ENCODE assay signal across 8 mouse cellular contexts in the genomic region with DNA sequence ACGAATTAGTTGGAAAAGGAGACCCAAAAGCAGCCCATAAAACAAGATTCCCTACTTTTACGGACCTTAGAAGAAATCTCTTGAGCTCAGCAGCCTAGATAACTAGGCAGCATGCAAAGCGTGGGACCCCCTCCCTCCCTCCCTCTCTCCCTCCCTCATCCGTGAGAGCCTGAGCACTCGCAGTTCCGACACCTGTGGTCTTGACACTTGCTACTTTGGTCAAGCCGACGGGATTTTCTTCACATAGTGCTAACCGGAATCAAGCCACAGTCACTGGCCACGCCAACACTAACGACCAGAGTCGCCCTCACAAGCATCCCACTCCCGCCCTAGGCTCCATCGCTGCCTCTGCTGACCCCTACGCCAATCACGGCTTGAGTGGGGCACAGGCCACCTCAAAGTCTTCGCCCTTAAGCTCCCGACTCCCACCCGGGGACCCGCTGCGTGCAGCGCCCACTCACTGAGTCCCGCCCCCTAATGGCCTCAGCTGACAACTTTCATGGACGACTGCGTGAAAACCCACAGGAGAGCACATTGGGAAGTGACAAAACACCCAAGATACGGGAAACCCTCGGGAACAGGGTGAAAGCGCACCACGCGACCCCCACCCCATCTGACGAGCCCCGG. TPM values are rescaled to one million over a fixed set of nuclear protein-coding genes. Genes with fewer than 3 reads are reported as not detected.
DNase-seq lines count a peak whose midpoint lies in the region; ATAC-seq and TF ChIP-seq lines count a peak whose summit lies in the region.

No protein-coding gene starts in this region.

- no peak for TF ChIP-seq CTCF in Patski (IDR thresholded peaks at IDR 0.05)
- peak; percentile 56 for TF ChIP-seq CTCF in forebrain, postnatal 0 days (IDR thresholded peaks at IDR 0.05; ENCODE audit: low read depth)
- TF ChIP-seq CTCF in liver, embryonic 14.5 days (IDR thresholded peaks at IDR 0.05; ENCODE audit: low read depth): peak; percentile 52

- peak overlapping the region; percentile 91 for H3K4me3 ChIP-seq in heart, embryonic 13.5 days
- H3K4me3 ChIP-seq in forebrain, postnatal 0 days (ENCODE audit: low read depth, low read length): peak overlapping the region; percentile 76
- peak overlapping the region; percentile 69 to 95 for H3K4me3 ChIP-seq in liver, embryonic 14.5 days (ENCODE audit: insufficient read depth in 1 of 2, low read depth in 2 of 2, low read length in 2 of 2)
- H3K4me3 ChIP-seq in stomach, embryonic 16.5 days (replicated peaks; ENCODE audit: low read length): peak overlapping the region; percentile 82

- WGBS in heart, embryonic 13.5 days: 1% methylated on average over 32 of the region's 32 CpGs
- whole genome bisulfite sequencing in forebrain, postnatal 0 days: 2% methylated on average over 32 of the region's 32 CpGs
- WGBS in liver, embryonic 14.5 days (ENCODE audit: insufficient replicate concordance): under 1% methylated on average over 32 of the region's 32 CpGs
- 2% methylated on average over 32 of the region's 32 CpGs for WGBS in stomach, embryonic 16.5 days

- H3K36me3 ChIP-seq in heart, embryonic 13.5 days: peaks cover 33% of the 10 kb centered on the region
- peaks cover 16% of the 10 kb centered on the region for H3K36me3 ChIP-seq in forebrain, postnatal 0 days (ENCODE audit: insufficient read depth)
- H3K36me3 ChIP-seq in liver, embryonic 14.5 days (replicated peaks; ENCODE audit: control insufficient read depth, insufficient read depth, low read depth): peaks cover under 1% of the 10 kb centered on the region; the same call in 1 of the 2 replicates
- no peaks in the 10 kb centered on the region for H3K36me3 ChIP-seq in stomach, embryonic 16.5 days (ENCODE audit: control insufficient read depth, insufficient read depth, low read length)

- CTCF ChIA-PET in Patski (lab: Charles Lee): interaction anchor here (1.0 kb wide), 1 partner anchor 10 kb away, joined by 3 read pairs; no protein-coding TSS in a partner anchor

- peaks cover 28% of the 10 kb centered on the region for H3K4me1 ChIP-seq in heart, embryonic 13.5 days
- peaks cover 12% of the 10 kb centered on the region; the same call in 1 of the 2 replicates for H3K4me1 ChIP-seq in forebrain, postnatal 0 days (ENCODE audit: insufficient read depth)
- peaks cover 7 to 16% of the 10 kb centered on the region in 2 experiments for H3K4me1 ChIP-seq in liver, embryonic 14.5 days (replicated peaks; ENCODE audit: control insufficient read depth in 2 of 2, insufficient read depth in 2 of 2, low read length in 1 of 2)
- no peaks in the 10 kb centered on the region; the same call in 1 of the 2 replicates for H3K4me1 ChIP-seq in stomach, embryonic 16.5 days (ENCODE audit: control insufficient read depth, insufficient read depth, low read length)

- in situ Hi-C loops in Patski (cut with MboI; ENCODE audit: low pct_unique_long_range_greater_than_20kb): loop anchor here (10.0 kb wide), 2 partner anchors 132 to 272 kb away; partner anchors contain the start of genes Cldnd2, Etfb and Gm45233

- H3K9me3 ChIP-seq in heart, embryonic 13.5 days: no peaks in the 10 kb centered on the region
- no peaks in the 10 kb centered on the region for H3K9me3 ChIP-seq in forebrain, postnatal 0 days (ENCODE audit: low read length)
- no peaks in the 10 kb centered on the region for H3K9me3 ChIP-seq in liver, embryonic 14.5 days (ENCODE audit: control insufficient read depth, low read length)
- no peaks in the 10 kb centered on the region for H3K9me3 ChIP-seq in stomach, embryonic 16.5 days (replicated peaks; ENCODE audit: control insufficient read depth, low read length)

- H3K9ac ChIP-seq in heart, embryonic 13.5 days: peak overlapping the region; percentile 93
- peak overlapping the region; percentile 74 for H3K9ac ChIP-seq in forebrain, postnatal 0 days
- H3K9ac ChIP-seq in liver, embryonic 14.5 days (replicated peaks): peak overlapping the region; percentile 71
- peak overlapping the region; percentile 92 for H3K9ac ChIP-seq in stomach, embryonic 16.5 days (ENCODE audit: low read length)

- intact Hi-C loops in heart, postnatal 25 days (cut with DNase I): loop anchor here (5.0 kb wide), 2 partner anchors 130 to 155 kb away; partner anchors contain the start of genes Cldnd2, Etfb and Gm45233

- no peak for TF ChIP-seq EP300 in liver, embryonic 14.5 days (IDR thresholded peaks at IDR 0.05; ENCODE audit: low read depth)

- no peaks in the 10 kb centered on the region for H3K27me3 ChIP-seq in heart, embryonic 13.5 days (replicated peaks)
- no peaks in the 10 kb centered on the region for H3K27me3 ChIP-seq in Patski
- H3K27me3 ChIP-seq in forebrain, postnatal 0 days (ENCODE audit: insufficient read depth, low read length): no peaks in the 10 kb centered on the region
- no peaks in the 10 kb centered on the region for H3K27me3 ChIP-seq in liver, embryonic 14.5 days (ENCODE audit: control insufficient read depth, insufficient read depth, low read length)
- H3K27me3 ChIP-seq in stomach, embryonic 16.5 days (ENCODE audit: control insufficient read depth, insufficient read depth, low read length): no peaks in the 10 kb centered on the region

- ATAC-seq in heart, embryonic 13.5 days (ENCODE audit: extremely low read depth, insufficient number of reproducible peaks, low FRiP score, low TSS enrichment): peak; percentile 45; the same call in 1 of the 2 replicates
- peak; percentile 41 for ATAC-seq in Patski
- peak; percentile 53 for ATAC-seq in forebrain, postnatal 0 days
- ATAC-seq in liver, embryonic 14.5 days (ENCODE audit: insufficient read depth): peak; percentile 59
- peak; percentile 60 for ATAC-seq in stomach, embryonic 16.5 days (ENCODE audit: insufficient read depth, low FRiP score)

- peak overlapping the region; percentile 91 for H3K27ac ChIP-seq in heart, embryonic 13.5 days (replicated peaks)
- H3K27ac ChIP-seq in forebrain, postnatal 0 days (ENCODE audit: low read depth, low read length): peak overlapping the region; percentile 85
- H3K27ac ChIP-seq in liver, embryonic 14.5 days: peak overlapping the region; percentile 38
- peak overlapping the region; percentile 85 for H3K27ac ChIP-seq in stomach, embryonic 16.5 days (ENCODE audit: low read length)

- no peak for DNase-seq in heart, postnatal 25 days (ENCODE audit: low spot score)
- DNase-seq in Patski (ENCODE audit: low read depth, low spot score): no peak
- DNase-seq in forebrain, postnatal 0 days: no peak
- peak in 2 of 3 experiments; percentile 11 to 24 for DNase-seq in liver, embryonic 14.5 days (ENCODE audit: low read depth in 3 of 3, low spot score in 3 of 3)
- no peak for DNase-seq in ovary, adult 18-20 months (ENCODE audit: low spot score)
- DNase-seq in right cerebral cortex, adult 2 months (ENCODE audit: low spot score in 2 of 2): no peak

- POLR2A ChIA-PET in Patski (lab: Charles Lee): interaction anchor here (1.0 kb wide), 1 partner anchor 151 kb away, joined by 3 read pairs; no protein-coding TSS in a partner anchor

- peak overlapping the region; percentile 83 for H3K4me2 ChIP-seq in heart, embryonic 13.5 days
- peak overlapping the region; percentile 83 for H3K4me2 ChIP-seq in forebrain, postnatal 0 days (ENCODE audit: low read depth)
- H3K4me2 ChIP-seq in liver, embryonic 14.5 days (ENCODE audit: low read depth): peak overlapping the region; percentile 64
- H3K4me2 ChIP-seq in stomach, embryonic 16.5 days (ENCODE audit: low read depth, low read length): peak overlapping the region; percentile 76

RNA-seq across cellular contexts. Expression of gene Zfp715, which starts 0.6 kb away (rescaled TPM):
- polyA plus RNA-seq in heart, embryonic 13.5 days (2015; fragmentation: Nextera tagmentation; extraction: Ambion mirVana): 8.2 and 8.8 TPM in 2 replicates
- 10 to 100 TPM; 17.3 to 18.4 TPM for total RNA-seq in heart, postnatal 25 days (2021)
- polyA plus RNA-seq in Patski (2021): 14.0 TPM
- 35.5 and 35.9 TPM in 2 replicates for total RNA-seq in forebrain, postnatal 0 days (2014; rRNA removed)
- 14.5 and 17.3 TPM in 2 replicates for polyA plus RNA-seq in forebrain, postnatal 0 days (2015; fragmentation: Nextera tagmentation; extraction: Ambion mirVana)
- 2.3 and 3.9 TPM in 2 replicates for polyA plus RNA-seq in liver, embryonic 14.5 days (2012; rRNA removed)
- 5.2 and 5.4 TPM in 2 replicates for polyA plus RNA-seq in liver, embryonic 14.5 days (2014; fragmentation: Nextera tagmentation; extraction: Ambion mirVana)
- 13.7 and 14.4 TPM in 2 replicates for polyA plus RNA-seq in stomach, embryonic 16.5 days (2015; fragmentation: Nextera tagmentation; extraction: Ambion mirVana)

RNA-seq across cellular contexts. Expression of gene Siglecf, which starts 38.6 kb away (rescaled TPM):
- 0.17 TPM in 1 of 2 replicates, not detected in the other for polyA plus RNA-seq in heart, embryonic 13.5 days (2015; fragmentation: Nextera tagmentation; extraction: Ambion mirVana)
- total RNA-seq in heart, postnatal 25 days (2021): not detected
- not detected for polyA plus RNA-seq in Patski (2021)
- 0.08 TPM in 1 of 2 replicates, not detected in the other for total RNA-seq in forebrain, postnatal 0 days (2014; rRNA removed)
- polyA plus RNA-seq in forebrain, postnatal 0 days (2015; fragmentation: Nextera tagmentation; extraction: Ambion mirVana): 0.16 and 0.25 TPM in 2 replicates
- 2.0 and 2.7 TPM in 2 replicates for polyA plus RNA-seq in liver, embryonic 14.5 days (2012; rRNA removed)
- 1.3 and 2.4 TPM in 2 replicates for polyA plus RNA-seq in liver, embryonic 14.5 days (2014; fragmentation: Nextera tagmentation; extraction: Ambion mirVana)
- polyA plus RNA-seq in stomach, embryonic 16.5 days (2015; fragmentation: Nextera tagmentation; extraction: Ambion mirVana): 0.15 and 0.27 TPM in 2 replicates

Comparison
In these comparisons a context has a peak if more than half of its experiments do, and no peak if none do; other contexts are left out.
1. H3K27ac ChIP-seq: peak in every context shown above with its lines; median percentile 91 in heart, embryonic 13.5 days; 85 in forebrain, postnatal 0 days; 85 in stomach, embryonic 16.5 days; 38 in liver, embryonic 14.5 days.
2. DNase-seq: peak in liver, embryonic 14.5 days (2 of 3); none in heart, postnatal 25 days (single experiment), Patski (single experiment), forebrain, postnatal 0 days (single experiment), ovary, adult 18-20 months (single experiment) and right cerebral cortex, adult 2 months (0 of 2).
3. Peak in every context shown above with its lines, with median percentiles within 50 percentile points of each other: ATAC-seq, H3K4me2 ChIP-seq, H3K4me3 ChIP-seq and H3K9ac ChIP-seq.